Mouse (Mus musculus) ES-E14 (cell line): ENCODE measurements around the gene Mknk2. TPM values are rescaled to one million over a fixed set of nuclear protein-coding genes. Genes with fewer than 3 reads are reported as not detected.

Experiments used
- DNase-seq: peaks from one replicate; pipeline ENCODE4 v3.0.0-alpha.2; 2013; ENCODE audit warnings: low read depth, low spot score
- H3K27ac ChIP-seq: 2 replicates; pipeline ENCODE4 v1.5.1; 2012; ENCODE audit warnings: low read depth, mild to moderate bottlenecking, low read length, moderate library complexity, mixed read lengths; ENCODE audit not compliant: poor library complexity, insufficient read depth, severe bottlenecking
- H3K36me3 ChIP-seq: 2 replicates; pipeline ENCODE4 v1.6.1; 2012; ENCODE audit warnings: mild to moderate bottlenecking, low read length, moderate library complexity, mixed read lengths; ENCODE audit not compliant: control insufficient read depth, poor library complexity, insufficient read depth, severe bottlenecking
- H3K4me1 ChIP-seq, 2 experiments: fragments of 150-350 bp in 1 of 2; sonication (generic) in 1 of 2; 2 replicates each; pipeline ENCODE4 v1.6.1; 2012; ENCODE audit warnings: low read length in 2 of 2, mild to moderate bottlenecking in 1 of 2, mixed read lengths in 1 of 2; ENCODE audit not compliant: control insufficient read depth in 2 of 2, insufficient read depth in 2 of 2, poor library complexity in 1 of 2
- H3K4me3 ChIP-seq, 2 experiments: fragments of 150-350 bp in 1 of 2; sonication (generic) in 1 of 2; 2 replicates each; pipeline ENCODE4 v1.5.1; 2012; ENCODE audit warnings: low read length in 2 of 2, low read depth in 1 of 2, mild to moderate bottlenecking in 1 of 2, mixed read lengths in 1 of 2; ENCODE audit not compliant: insufficient read depth in 1 of 2, poor library complexity in 1 of 2, severe bottlenecking in 1 of 2
- H3K9ac ChIP-seq: 2 replicates; pipeline ENCODE4 v1.6.1; 2012; ENCODE audit warnings: low read depth, mild to moderate bottlenecking, low read length, mixed read lengths; ENCODE audit not compliant: poor library complexity, insufficient read depth, severe bottlenecking
- H3K9me3 ChIP-seq: fragments of 150-350 bp; sonication (generic); 2 replicates; pipeline ENCODE4 v1.6.1; 2012; ENCODE audit warnings: low read depth, mild to moderate bottlenecking, low read length; ENCODE audit not compliant: control insufficient read depth, insufficient read depth
- CHD2 ChIP-seq: IDR thresholded peaks from 2 replicates; pipeline ENCODE4 v1.6.1; 2014; ENCODE audit warnings: mild to moderate bottlenecking, low read depth, low read length, inconsistent platforms
- HCFC1 ChIP-seq: IDR thresholded peaks from 2 replicates; pipeline ENCODE4 v1.6.1; 2012; ENCODE audit warnings: low read length, inconsistent platforms, borderline replicate concordance; ENCODE audit not compliant: insufficient read depth
- MAFK ChIP-seq: IDR thresholded peaks from 2 replicates; pipeline ENCODE4 v1.6.1; 2014; ENCODE audit warnings: mild to moderate bottlenecking, low read depth, low read length, inconsistent platforms; ENCODE audit not compliant: insufficient read depth
- ZC3H11A ChIP-seq: IDR thresholded peaks from 2 replicates; pipeline ENCODE4 v1.6.1; 2012; ENCODE audit warnings: low read depth, mild to moderate bottlenecking, inconsistent platforms, low read length, borderline replicate concordance
- ZNF384 ChIP-seq: IDR thresholded peaks from 2 replicates; pipeline ENCODE4 v1.6.1; 2012; ENCODE audit warnings: low read depth, low read length, inconsistent platforms
- in situ Hi-C, 2 experiments: fragments of 600-800 bp; cut with MboI; formaldehyde crosslinking; loops; one replicate each; pipeline ENCODE4 v1.15.1; 2025; ENCODE audit warnings: low sequenced_read_pairs in 2 of 2, inconsistent platforms in 1 of 2; ENCODE audit not compliant: unreplicated experiment in 2 of 2
- total RNA-seq: library from RNA; depleted of rRNA; stranded (reverse); fragments of 300-350 nt; gene quantifications from 2 replicates; pipeline ENCODE4 v1.2.3, GENCODE M21; 2012

Gene Mknk2
- total RNA-seq, 1 experiment: 40.7 TPM

GRCm38 (mm10) chr10:80671936-80672690 is 5.8 kb downstream of the Mknk2 start:
- TF ChIP-seq MAFK (no peak), HCFC1 (no peak), ZNF384 (no peak), ZC3H11A (no peak), CHD2 (no peak)
- H3K4me1 ChIP-seq: peaks cover 6 to 13% of the 10 kb centered on the region in 2 experiments
- in situ Hi-C loops: no loop called here
- no peak overlapping the region for H3K27ac ChIP-seq
- H3K4me3 ChIP-seq: no peak overlapping the region
- H3K36me3 ChIP-seq: peaks cover 45% of the 10 kb centered on the region
- no peak overlapping the region for H3K9ac ChIP-seq
- no peak for DNase-seq
- no peaks in the 10 kb centered on the region for H3K9me3 ChIP-seq

GRCm38 (mm10) chr10:80671251-80671650 is 6.7 kb downstream of the Mknk2 start:
- TF ChIP-seq ZNF384: no peak
- no peak for TF ChIP-seq ZC3H11A
- TF ChIP-seq CHD2: no peak
- no peak for TF ChIP-seq MAFK
- TF ChIP-seq HCFC1: no peak
- Histone ChIP-seq H3K9me3 (no peaks in the 10 kb centered on the region), H3K4me1 (peaks cover 3 to 13% of the 10 kb centered on the region in 2 experiments; a peak in 3 of 4 replicates), H3K36me3 (peaks cover 53% of the 10 kb centered on the region), H3K9ac (no peak overlapping the region), H3K27ac (no peak overlapping the region), H3K4me3 (no peak overlapping the region)
- in situ Hi-C loops: no loop called here
- DNase-seq: no peak

- Histone ChIP-seq H3K9ac (no peak overlapping the region), H3K4me3 (no peak overlapping the region), H3K36me3 (peaks cover 53% of the 10 kb centered on the region), H3K27ac (no peak overlapping the region), H3K4me1 (peaks cover 3 to 19% of the 10 kb centered on the region in 2 experiments; a peak in 3 of 4 replicates), H3K9me3 (no peaks in the 10 kb centered on the region)
- DNase-seq: no peak
- in situ Hi-C loops: no loop called here
- no peak for TF ChIP-seq CHD2
- no peak for TF ChIP-seq ZC3H11A
- no peak for TF ChIP-seq MAFK
- no peak for TF ChIP-seq HCFC1
- no peak for TF ChIP-seq ZNF384
Observed at GRCm38 (mm10) chr10:80670531-80670930, 7.4 kb downstream of the Mknk2 start.

- Histone ChIP-seq H3K4me3 (no peak overlapping the region), H3K9ac (no peak overlapping the region), H3K9me3 (no peaks in the 10 kb centered on the region), H3K4me1 (peaks cover under 1 to 22% of the 10 kb centered on the region in 2 experiments; a peak in 3 of 4 replicates), H3K36me3 (peaks cover 53% of the 10 kb centered on the region), H3K27ac (no peak overlapping the region)
- in situ Hi-C loops: no loop called here
- TF ChIP-seq ZC3H11A (no peak), MAFK (no peak), HCFC1 (no peak), ZNF384 (no peak)
- DNase-seq: no peak
Observed at GRCm38 (mm10) chr10:80669737-80670485, 8.0 kb downstream of the Mknk2 start.
